Mouse (Mus musculus) intestine, embryonic 16.5 days (tissue): ENCODE measurements around the gene Plrg1. TPM values are rescaled to one million over a fixed set of nuclear protein-coding genes. Genes with fewer than 3 reads are reported as not detected.

Source experiments
- ATAC-seq: fragments of 200-750 bp; cut with Nextera tagmentation; 2 replicates; pipeline ENCODE4 v1.8.0; 2017; ENCODE audit warnings: moderate TSS enrichment, moderate library complexity
- H3K27ac ChIP-seq: fragments of 300-500 bp; sonication (generic); 2 replicates; pipeline ENCODE4 v1.5.1; 2014; ENCODE audit warnings: mild to moderate bottlenecking, low read length
- H3K27me3 ChIP-seq: fragments of 300-500 bp; sonication (generic); replicated peaks from 2 replicates; pipeline ENCODE4 v1.6.1; 2014; ENCODE audit warnings: low read length, control low read depth, mixed read lengths; ENCODE audit not compliant: control insufficient read depth, insufficient read depth
- H3K36me3 ChIP-seq: fragments of 300-500 bp; sonication (generic); 2 replicates; pipeline ENCODE4 v1.6.1; 2014; ENCODE audit warnings: low read length, control low read depth; ENCODE audit not compliant: control insufficient read depth, insufficient read depth
- H3K4me1 ChIP-seq: fragments of 300-500 bp; sonication (generic); 2 replicates; pipeline ENCODE4 v1.6.1; 2014; ENCODE audit warnings: low read length, control low read depth, mixed read lengths; ENCODE audit not compliant: control insufficient read depth, insufficient read depth
- H3K4me2 ChIP-seq: fragments of 300-500 bp; sonication (generic); 2 replicates; pipeline ENCODE4 v1.6.1; 2014; ENCODE audit warnings: low read depth, low read length, control low read depth
- H3K4me3 ChIP-seq: fragments of 300-500 bp; sonication (generic); 2 replicates; pipeline ENCODE4 v1.5.1; 2014; ENCODE audit warnings: mild to moderate bottlenecking, low read length
- H3K9ac ChIP-seq: fragments of 300-500 bp; sonication (generic); 2 replicates; pipeline ENCODE4 v1.6.1; 2014; ENCODE audit warnings: low read depth, low read length
- H3K9me3 ChIP-seq: fragments of 300-500 bp; sonication (generic); 2 replicates; pipeline ENCODE4 v1.6.1; 2016; ENCODE audit warnings: low read length, control low read depth; ENCODE audit not compliant: control insufficient read depth
- WGBS: fragments of 180-500 bp; shearing (Covaris S2); extraction: QIAGEN DNeasy Blood & Tissue Kit; methylation state at CpG from one replicate; pipeline ENCODE4 v1.1.7; 2014; 5-methylcytosine and 5-hydroxymethylcytosine counted together
- polyA plus RNA-seq: library from polyadenylated mRNA; unstranded; fragments of >200 nt; fragmentation: Nextera tagmentation; extraction: Ambion mirVana; gene quantifications from 2 replicates; pipeline ENCODE4 v1.2.1, GENCODE M21; 2015

Plrg1 gene
- 81.0 and 87.1 TPM in 2 replicates for polyA plus RNA-seq

GRCm38 (mm10) chr3:83055281-83056038 lies at the start of gene Plrg1:
Gene Plrg1 (plus strand): TSS chr3:83055522.
- Histone ChIP-seq H3K27me3 (no peaks in the 10 kb centered on the region), H3K9ac (peak within 1 kb of the TSS; percentile 85)

GRCm38 (mm10) chr3:83007557-83007956 lies 47.8 kb upstream of the Plrg1 start, which contains the start of gene Fgg:
Gene Fgg (plus strand): TSS chr3:83007724.
- no peak within 1 kb of the TSS for H3K27ac ChIP-seq
- WGBS, result 50% methylated on average over 7 of the region's 7 CpGs
- H3K9me3 ChIP-seq, result no peaks in the 10 kb centered on the region
- H3K4me2 ChIP-seq, result no peak within 1 kb of the TSS
- no peak within 1 kb of the TSS for H3K9ac ChIP-seq
- H3K4me1 ChIP-seq, result no peaks in the 10 kb centered on the region
- H3K4me3 ChIP-seq, result no peak within 1 kb of the TSS
- H3K36me3 ChIP-seq, result no peaks in the 10 kb centered on the region
- no peaks in the 10 kb centered on the region for H3K27me3 ChIP-seq
- 0 out of 2 replicates have a peak, but pooled peaks have one; percentile 21 for ATAC-seq

More at GRCm38 (mm10) chr3:83055281-83056038, at the start of gene Plrg1:
- Histone ChIP-seq H3K4me1 (peaks cover 8% of the 10 kb centered on the region; the same call in 1 of the 2 replicates), H3K4me2 (peak within 1 kb of the TSS; percentile 84), H3K9me3 (no peaks in the 10 kb centered on the region), H3K27ac (peak within 1 kb of the TSS; percentile 74), H3K4me3 (peak within 1 kb of the TSS; percentile 88), H3K36me3 (0 out of 2 replicates have a peak, but pooled peaks cover 4% of the 10 kb centered on the region)
- under 1% methylated on average over 61 of the region's 61 CpGs for WGBS
- ATAC-seq, result peak; percentile 99

GRCm38 (mm10) chr3:83010291-83010690 lies 45.0 kb upstream of the Plrg1 start:
- no peak for ATAC-seq
- WGBS, result 72% methylated on average over 11 of the region's 11 CpGs
- Histone ChIP-seq H3K36me3 (no peaks in the 10 kb centered on the region), H3K27ac (no peak overlapping the region), H3K4me3 (no peak overlapping the region), H3K9me3 (no peaks in the 10 kb centered on the region), H3K9ac (no peak overlapping the region), H3K4me2 (no peak overlapping the region), H3K27me3 (no peaks in the 10 kb centered on the region), H3K4me1 (no peaks in the 10 kb centered on the region)

- H3K9ac ChIP-seq, result no peak overlapping the region
Measured at GRCm38 (mm10) chr3:83011136-83011535, 44.2 kb upstream of the Plrg1 start.

GRCm38 (mm10) chr3:83011565-83011964 lies 43.8 kb upstream of the Plrg1 start:
- Histone ChIP-seq H3K9ac (no peak overlapping the region), H3K4me1 (no peaks in the 10 kb centered on the region), H3K4me3 (no peak overlapping the region), H3K36me3 (no peaks in the 10 kb centered on the region), H3K4me2 (no peak overlapping the region), H3K27me3 (no peaks in the 10 kb centered on the region), H3K9me3 (no peaks in the 10 kb centered on the region), H3K27ac (no peak overlapping the region)
- 80% methylated on average over 4 of the region's 4 CpGs for WGBS
- no peak for ATAC-seq

More at GRCm38 (mm10) chr3:83011136-83011535, 44.2 kb upstream of the Plrg1 start:
- H3K4me3 ChIP-seq, result no peak overlapping the region
- H3K4me1 ChIP-seq, result no peaks in the 10 kb centered on the region
- H3K27ac ChIP-seq, result no peak overlapping the region
- H3K27me3 ChIP-seq, result no peaks in the 10 kb centered on the region
- ATAC-seq, result no peak
- no peaks in the 10 kb centered on the region for H3K36me3 ChIP-seq
- WGBS, result 90% methylated on average over 4 of the region's 4 CpGs
- H3K4me2 ChIP-seq, result no peak overlapping the region
- H3K9me3 ChIP-seq, result no peaks in the 10 kb centered on the region

GRCm38 (mm10) chr3:83012636-83013035 lies 42.7 kb upstream of the Plrg1 start:
- no peak overlapping the region for H3K4me3 ChIP-seq

GRCm38 (mm10) chr3:83013951-83014350 lies 41.4 kb upstream of the Plrg1 start:
- H3K9me3 ChIP-seq, result no peaks in the 10 kb centered on the region
- no peaks in the 10 kb centered on the region for H3K36me3 ChIP-seq
- no peak overlapping the region for H3K4me3 ChIP-seq
- H3K27ac ChIP-seq, result no peak overlapping the region
- H3K27me3 ChIP-seq, result no peaks in the 10 kb centered on the region
- H3K4me2 ChIP-seq, result no peak overlapping the region
- no peaks in the 10 kb centered on the region for H3K4me1 ChIP-seq
- 87% methylated on average over 10 of the region's 10 CpGs for WGBS
- ATAC-seq, result no peak
- no peak overlapping the region for H3K9ac ChIP-seq

More at GRCm38 (mm10) chr3:83012636-83013035, 42.7 kb upstream of the Plrg1 start:
- Histone ChIP-seq H3K9ac (no peak overlapping the region), H3K27me3 (no peaks in the 10 kb centered on the region), H3K9me3 (no peaks in the 10 kb centered on the region), H3K27ac (no peak overlapping the region), H3K4me1 (no peaks in the 10 kb centered on the region), H3K4me2 (no peak overlapping the region), H3K36me3 (no peaks in the 10 kb centered on the region)
- no peak for ATAC-seq
- WGBS, result 94% methylated on average over 19 of the region's 19 CpGs

- Histone ChIP-seq H3K9ac (no peak overlapping the region), H3K9me3 (no peaks in the 10 kb centered on the region), H3K4me3 (no peak overlapping the region), H3K4me2 (no peak overlapping the region), H3K27ac (no peak overlapping the region), H3K4me1 (no peaks in the 10 kb centered on the region), H3K27me3 (no peaks in the 10 kb centered on the region), H3K36me3 (no peaks in the 10 kb centered on the region)
- WGBS, result 86% methylated on average over 1 of the region's 1 CpGs
- no peak for ATAC-seq
Measured at GRCm38 (mm10) chr3:83016236-83016635, 39.1 kb upstream of the Plrg1 start.

- Histone ChIP-seq H3K4me2 (no peak overlapping the region), H3K4me3 (no peak overlapping the region), H3K27ac (no peak overlapping the region), H3K9ac (no peak overlapping the region), H3K4me1 (no peaks in the 10 kb centered on the region), H3K9me3 (no peaks in the 10 kb centered on the region), H3K27me3 (no peaks in the 10 kb centered on the region), H3K36me3 (no peaks in the 10 kb centered on the region)
- ATAC-seq, result peak; percentile 87
- WGBS, result 67% methylated on average over 2 of the region's 2 CpGs
Measured at GRCm38 (mm10) chr3:83020387-83020786, 34.9 kb upstream of the Plrg1 start.
